Mouse (Mus musculus) kidney, adult 11 months (tissue): ENCODE measurements around the gene Prr12.

ENCODE experiments used
- DNase-seq: peaks from one replicate; pipeline ENCODE4 v3.0.0; 2022

The Prr12 gene

GRCm38 (mm10) chr7:45019031-45019571 lies 33.6 kb downstream of the Prr12 start:
- peak; percentile 76 for DNase-seq

- DNase-seq = peak; percentile 99
These were observed 35.2 kb downstream of the Prr12 start, which contains the start of gene Rras for GRCm38 (mm10) chr7:45017242-45018061. Gene Rras, plus strand, starts transcription at chr7:45017961.

- DNase-seq = no peak
These were observed 35.9 kb downstream of the Prr12 start for GRCm38 (mm10) chr7:45016761-45017160.

GRCm38 (mm10) chr7:45015957-45016612 lies 36.6 kb downstream of the Prr12 start, which contains the start of gene Scaf1:
Gene Scaf1, minus strand, starts transcription at chr7:45016363.
- peak; percentile 100 for DNase-seq

GRCm38 (mm10) chr7:45015344-45015956 lies 37.2 kb downstream of the Prr12 start:
- DNase-seq = no peak

GRCm38 (mm10) chr7:45014096-45014451 lies 38.6 kb downstream of the Prr12 start:
- no peak for DNase-seq

GRCm38 (mm10) chr7:45013366-45014095 lies 39.1 kb downstream of the Prr12 start:
- no peak for DNase-seq

- DNase-seq = no peak
These were observed 39.9 kb downstream of the Prr12 start for GRCm38 (mm10) chr7:45012824-45013223.

- no peak for DNase-seq
These were observed 40.7 kb downstream of the Prr12 start for GRCm38 (mm10) chr7:45012011-45012410.

- no peak for DNase-seq
These were observed 44.3 kb downstream of the Prr12 start for GRCm38 (mm10) chr7:45008411-45008810.

- DNase-seq = no peak
These were observed 44.8 kb downstream of the Prr12 start for GRCm38 (mm10) chr7:45007846-45008245.

GRCm38 (mm10) chr7:45007141-45007540 lies 45.5 kb downstream of the Prr12 start:
- no peak for DNase-seq

GRCm38 (mm10) chr7:45006503-45006902 lies 46.2 kb downstream of the Prr12 start:
- DNase-seq = no peak

- no peak for DNase-seq
These were observed 47.2 kb downstream of the Prr12 start for GRCm38 (mm10) chr7:45005321-45005992.

GRCm38 (mm10) chr7:45004546-45004945 lies 48.1 kb downstream of the Prr12 start:
- no peak for DNase-seq

- no peak for DNase-seq
These were observed 50.2 kb downstream of the Prr12 start for GRCm38 (mm10) chr7:45002440-45002839.

GRCm38 (mm10) chr7:45000539-45001114 lies 52.1 kb downstream of the Prr12 start:
- no peak for DNase-seq

- DNase-seq = no peak
These were observed 52.9 kb downstream of the Prr12 start for GRCm38 (mm10) chr7:44999753-45000152.

GRCm38 (mm10) chr7:44998501-44998955 lies 54.2 kb downstream of the Prr12 start, which contains the start of gene Bcl2l12:
Gene Bcl2l12, minus strand, starts transcription at chr7:44998712.
- peak; percentile 77 for DNase-seq

GRCm38 (mm10) chr7:44997940-44998428 lies 54.7 kb downstream of the Prr12 start:
- no peak for DNase-seq

GRCm38 (mm10) chr7:44997231-44997939 lies 55.3 kb downstream of the Prr12 start, which contains the start of gene Irf3:
Gene Irf3, plus strand, starts transcription at chr7:44997648.
- DNase-seq = peak; percentile 95
